Mouse (Mus musculus) fibroblast of lung, adult 2 months (primary cell): ENCODE results near the gene Rgcc.

Experiments used
- DNase-seq: peaks from one replicate; pipeline ENCODE4 v3.0.0-alpha.2; 2011; ENCODE audit warnings: low read depth

The Rgcc gene

GRCm38 (mm10) chr14:79241656-79242385 is 59.6 kb downstream of the Rgcc start:
- DNase-seq, result no peak

DNA sequence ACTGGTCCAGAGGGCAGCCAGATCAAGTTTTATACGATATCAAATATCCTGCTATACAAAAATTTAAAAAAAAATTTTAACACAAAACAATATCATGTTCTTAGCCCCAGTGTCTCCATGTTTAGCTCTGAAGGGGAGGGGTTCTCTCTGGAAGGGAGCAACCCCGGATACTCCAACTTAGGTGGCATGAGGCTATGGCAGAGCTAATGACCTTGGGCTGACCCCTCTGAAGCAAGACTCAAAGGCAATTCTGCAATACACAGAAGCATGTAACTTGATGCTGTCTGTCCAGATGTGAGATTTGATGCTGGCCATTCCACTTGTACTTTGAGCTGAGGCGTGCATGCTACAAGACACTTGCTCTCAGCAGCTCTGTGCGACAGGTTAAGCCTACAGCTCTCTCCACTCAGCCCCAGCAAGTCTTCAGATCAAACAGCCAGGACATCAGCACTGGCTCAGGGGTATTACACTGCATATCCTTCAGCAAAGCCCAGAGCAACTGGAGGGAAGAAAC is 60.3 kb downstream of the Rgcc start:
- DNase-seq, result no peak

DNA sequence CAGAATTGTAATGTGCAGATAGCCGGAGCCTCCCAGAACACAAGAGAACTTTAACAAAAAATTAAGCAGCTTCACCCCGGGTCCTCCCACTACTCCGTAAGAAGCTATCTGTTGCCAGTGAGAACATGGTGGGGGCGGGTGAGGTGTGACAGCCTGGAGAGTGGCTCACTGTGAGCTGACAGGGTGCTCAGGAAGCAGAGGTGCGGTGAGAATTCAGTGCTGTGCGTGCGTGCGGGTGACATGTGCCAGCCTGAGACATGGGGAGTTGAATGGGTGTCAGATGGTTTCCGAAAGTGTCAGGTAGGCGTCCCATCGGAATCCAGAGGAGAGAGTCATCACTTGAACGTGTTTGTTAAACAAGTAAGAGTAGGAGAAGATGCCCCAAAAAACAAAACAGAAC is 62.0 kb downstream of the Rgcc start:
- no peak for DNase-seq
